Mouse (Mus musculus): ENCODE data around the gene Inmt. TPM values are rescaled to one million over a fixed set of nuclear protein-coding genes. Genes with fewer than 3 reads are reported as not detected.
"Not testable (repeated sequence)": the region's sequence is repeated elsewhere in the genome, so short reads cannot be mapped to it uniquely, and the experiment has no call there.

Inmt gene
- polyA plus RNA-seq, 1 experiment from 2014 or later, result 0.20 TPM

GRCm38 (mm10) chr6:55187827-55188226 is 13.0 kb upstream of the Inmt start:
- H3K27me3 ChIP-seq (ENCODE audit: insufficient read depth, poor library complexity, severe bottlenecking); H3K36me3 ChIP-seq; H3K4me1 ChIP-seq; DNase-seq (ENCODE audit: low spot score); H3K4me3 ChIP-seq; H3K27ac ChIP-seq; H3K9me3 ChIP-seq: not testable (repeated sequence)
- 88% methylated on average over 17 of the region's 17 CpGs for WGBS

GRCm38 (mm10) chr6:55182655-55183430 is 8.0 kb upstream of the Inmt start:
- no peaks in the 10 kb centered on the region for H3K36me3 ChIP-seq
- H3K4me3 ChIP-seq, result no peak overlapping the region
- H3K9me3 ChIP-seq, result no peaks in the 10 kb centered on the region
- H3K4me1 ChIP-seq, result no peaks in the 10 kb centered on the region
- no peak for DNase-seq (ENCODE audit: low spot score)
- no peak overlapping the region for H3K27ac ChIP-seq
- 0 out of 2 replicates have a peak, but pooled peaks cover 3% of the 10 kb centered on the region for H3K27me3 ChIP-seq (ENCODE audit: insufficient read depth, poor library complexity, severe bottlenecking)
- 85% methylated on average over 1 of the region's 1 CpGs for WGBS

GRCm38 (mm10) chr6:55179560-55179959 is 4.7 kb upstream of the Inmt start:
- Histone ChIP-seq H3K27me3 (ENCODE audit: insufficient read depth, poor library complexity, severe bottlenecking) (0 out of 2 replicates have a peak, but pooled peaks cover 3% of the 10 kb centered on the region), H3K9me3 (no peaks in the 10 kb centered on the region), H3K27ac (no peak overlapping the region), H3K4me3 (no peak overlapping the region), H3K4me1 (no peaks in the 10 kb centered on the region), H3K36me3 (no peaks in the 10 kb centered on the region)
- 83% methylated on average over 7 of the region's 7 CpGs for WGBS
- DNase-seq (ENCODE audit: low spot score), result no peak

GRCm38 (mm10) chr6:55177060-55177732 is 2.4 kb upstream of the Inmt start:
- H3K27me3 ChIP-seq (ENCODE audit: insufficient read depth, poor library complexity, severe bottlenecking), result peaks cover 13% of the 10 kb centered on the region
- 43% methylated on average over 12 of the region's 12 CpGs for WGBS
- no peak overlapping the region for H3K27ac ChIP-seq
- DNase-seq (ENCODE audit: low spot score), result no peak
- H3K4me3 ChIP-seq, result no peak overlapping the region
- H3K4me1 ChIP-seq, result no peaks in the 10 kb centered on the region
- H3K36me3 ChIP-seq, result no peaks in the 10 kb centered on the region
- no peaks in the 10 kb centered on the region for H3K9me3 ChIP-seq

DNA sequence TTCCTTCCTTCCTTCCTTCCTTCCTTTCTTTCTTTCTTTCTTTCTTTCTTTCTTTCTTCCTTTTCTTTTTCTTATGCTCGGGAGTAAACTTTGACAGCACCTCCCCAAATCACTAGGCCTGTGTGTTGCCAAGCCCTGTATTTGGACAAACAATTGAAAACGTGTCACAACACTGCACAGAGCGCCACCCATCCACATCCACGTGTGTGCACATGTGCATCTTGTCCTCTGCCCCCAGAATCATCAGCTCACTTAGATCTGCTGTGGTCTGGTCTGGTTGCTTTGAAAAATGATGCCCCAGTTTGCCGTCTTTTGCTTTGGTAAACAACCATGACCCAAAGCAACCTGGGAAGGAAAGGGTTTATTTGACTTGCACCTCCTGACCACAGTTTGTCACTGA is 1.0 kb upstream of the Inmt start:
- Histone ChIP-seq H3K27me3 (ENCODE audit: insufficient read depth, poor library complexity, severe bottlenecking) (peaks cover 16% of the 10 kb centered on the region), H3K36me3 (no peaks in the 10 kb centered on the region), H3K4me1 (no peaks in the 10 kb centered on the region), H3K9me3 (no peaks in the 10 kb centered on the region), H3K27ac (no peak overlapping the region), H3K4me3 (no peak overlapping the region)
- no peak for DNase-seq (ENCODE audit: low spot score)
- 57% methylated on average over 5 of the region's 5 CpGs for WGBS

DNA sequence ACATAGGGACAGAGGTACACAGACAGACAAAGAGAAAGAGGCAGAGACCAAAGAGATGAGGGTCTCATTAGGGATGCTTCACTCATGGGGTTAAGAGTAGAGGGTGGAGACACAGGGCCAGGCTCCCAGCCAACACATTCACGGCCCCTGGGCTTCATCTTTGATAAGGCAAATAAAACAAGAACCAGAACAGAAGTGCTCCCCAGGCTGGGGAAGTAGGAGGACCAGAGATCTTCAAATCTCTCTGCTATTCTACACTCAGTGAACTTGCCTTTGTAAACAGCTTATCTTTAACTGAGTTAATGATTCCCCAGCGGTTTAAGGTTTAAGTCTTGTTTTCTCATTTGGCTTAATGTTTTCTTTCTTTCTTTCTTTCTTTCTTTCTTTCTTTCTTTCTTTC is 613 bp upstream of the Inmt start:
- H3K27ac ChIP-seq, result no peak overlapping the region
- 26% methylated on average over 2 of the region's 2 CpGs for WGBS
- no peaks in the 10 kb centered on the region for H3K9me3 ChIP-seq
- H3K27me3 ChIP-seq (ENCODE audit: insufficient read depth, poor library complexity, severe bottlenecking), result peaks cover 16% of the 10 kb centered on the region
- H3K36me3 ChIP-seq, result no peaks in the 10 kb centered on the region
- no peak for DNase-seq (ENCODE audit: low spot score)
- H3K4me1 ChIP-seq, result no peaks in the 10 kb centered on the region
- H3K4me3 ChIP-seq, result no peak overlapping the region

DNA sequence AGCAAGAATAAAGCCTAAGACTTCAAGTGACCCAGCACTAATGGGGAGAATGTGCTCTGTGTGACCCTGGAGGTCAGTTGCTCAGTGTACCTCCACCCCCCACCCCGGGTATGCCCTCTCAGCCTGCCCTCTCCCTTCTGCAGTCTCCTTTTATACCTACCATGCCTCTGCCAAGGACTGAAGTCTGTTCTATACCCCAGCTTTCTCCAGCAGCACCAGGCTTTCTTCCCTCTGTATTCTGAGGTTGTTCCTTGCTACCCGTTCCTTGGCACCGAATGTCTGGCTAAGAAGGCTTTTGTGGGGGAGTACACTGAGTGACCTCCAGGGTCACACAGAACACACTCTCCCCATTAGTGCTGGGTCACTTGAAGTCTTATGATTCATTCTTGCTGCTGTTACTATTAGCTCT is 898 bp downstream of the Inmt start:
- Histone ChIP-seq H3K4me1 (no peaks in the 10 kb centered on the region), H3K27ac (no peak overlapping the region), H3K9me3 (no peaks in the 10 kb centered on the region), H3K36me3 (no peaks in the 10 kb centered on the region), H3K27me3 (ENCODE audit: insufficient read depth, poor library complexity, severe bottlenecking) (peaks cover 17% of the 10 kb centered on the region), H3K4me3 (no peak overlapping the region)
- DNase-seq (ENCODE audit: low spot score), result no peak
- 60% methylated on average over 3 of the region's 3 CpGs for WGBS

- Histone ChIP-seq H3K27ac (no peak overlapping the region), H3K4me3 (no peak overlapping the region), H3K36me3 (no peaks in the 10 kb centered on the region), H3K27me3 (ENCODE audit: insufficient read depth, poor library complexity, severe bottlenecking) (peaks cover 18% of the 10 kb centered on the region), H3K9me3 (no peaks in the 10 kb centered on the region), H3K4me1 (no peaks in the 10 kb centered on the region)
- 63% methylated on average over 10 of the region's 10 CpGs for WGBS
- DNase-seq (ENCODE audit: low spot score), result no peak
Observed at GRCm38 (mm10) chr6:55173171-55173570, 1.7 kb downstream of the Inmt start.

GRCm38 (mm10) chr6:55171638-55172037 is 3.2 kb downstream of the Inmt start:
- 55% methylated on average over 4 of the region's 4 CpGs for WGBS
- Histone ChIP-seq H3K27me3 (ENCODE audit: insufficient read depth, poor library complexity, severe bottlenecking) (peaks cover 21% of the 10 kb centered on the region), H3K36me3 (no peaks in the 10 kb centered on the region), H3K27ac (no peak overlapping the region), H3K9me3 (no peaks in the 10 kb centered on the region), H3K4me1 (no peaks in the 10 kb centered on the region), H3K4me3 (no peak overlapping the region)
- DNase-seq (ENCODE audit: low spot score), result no peak

DNA sequence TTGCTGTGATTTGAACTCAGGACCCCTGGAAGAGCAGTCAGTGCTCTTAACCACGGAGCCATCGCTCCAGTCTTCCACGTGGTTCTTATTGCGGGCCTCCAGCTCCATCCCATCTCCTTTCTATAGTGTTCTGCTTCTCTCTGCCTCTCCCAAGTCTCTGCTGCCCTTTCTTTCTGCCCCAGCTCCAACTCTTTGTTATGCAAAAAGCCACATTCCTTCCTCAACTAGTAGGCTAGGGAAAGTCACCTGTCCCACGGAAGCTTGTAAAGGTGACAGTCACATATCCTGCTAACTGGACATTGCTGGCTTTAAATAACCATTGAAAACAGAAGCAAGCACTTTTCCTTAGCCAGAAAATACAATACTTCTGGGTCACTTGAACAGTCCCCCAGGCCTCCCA is 5.0 kb downstream of the Inmt start:
- Histone ChIP-seq H3K4me3 (no peak overlapping the region), H3K9me3 (no peaks in the 10 kb centered on the region), H3K36me3 (no peaks in the 10 kb centered on the region), H3K27me3 (ENCODE audit: insufficient read depth, poor library complexity, severe bottlenecking) (peaks cover 21% of the 10 kb centered on the region), H3K27ac (no peak overlapping the region), H3K4me1 (no peaks in the 10 kb centered on the region)
- no peak for DNase-seq (ENCODE audit: low spot score)
- 51% methylated on average over 5 of the region's 5 CpGs for WGBS

GRCm38 (mm10) chr6:55166777-55167463 is 7.9 kb downstream of the Inmt start:
- no peaks in the 10 kb centered on the region for H3K4me1 ChIP-seq
- WGBS, result 50% methylated on average over 7 of the region's 7 CpGs
- no peak for DNase-seq (ENCODE audit: low spot score)
- no peak overlapping the region for H3K27ac ChIP-seq
- H3K36me3 ChIP-seq, result no peaks in the 10 kb centered on the region
- H3K9me3 ChIP-seq, result no peaks in the 10 kb centered on the region
- H3K4me3 ChIP-seq, result no peak overlapping the region
- peaks cover 9% of the 10 kb centered on the region; the same call in 1 of the 2 replicates for H3K27me3 ChIP-seq (ENCODE audit: insufficient read depth, poor library complexity, severe bottlenecking)

GRCm38 (mm10) chr6:55163046-55163584 is 11.7 kb downstream of the Inmt start:
- no peaks in the 10 kb centered on the region for H3K4me1 ChIP-seq
- WGBS, result 86% methylated on average over 8 of the region's 8 CpGs
- no peaks in the 10 kb centered on the region for H3K36me3 ChIP-seq
- H3K4me3 ChIP-seq, result no peak overlapping the region
- DNase-seq (ENCODE audit: low spot score), result no peak
- no peak overlapping the region for H3K27ac ChIP-seq
- no peaks in the 10 kb centered on the region for H3K9me3 ChIP-seq
- peaks cover 2% of the 10 kb centered on the region; the same call in 1 of the 2 replicates for H3K27me3 ChIP-seq (ENCODE audit: insufficient read depth, poor library complexity, severe bottlenecking)

DNA sequence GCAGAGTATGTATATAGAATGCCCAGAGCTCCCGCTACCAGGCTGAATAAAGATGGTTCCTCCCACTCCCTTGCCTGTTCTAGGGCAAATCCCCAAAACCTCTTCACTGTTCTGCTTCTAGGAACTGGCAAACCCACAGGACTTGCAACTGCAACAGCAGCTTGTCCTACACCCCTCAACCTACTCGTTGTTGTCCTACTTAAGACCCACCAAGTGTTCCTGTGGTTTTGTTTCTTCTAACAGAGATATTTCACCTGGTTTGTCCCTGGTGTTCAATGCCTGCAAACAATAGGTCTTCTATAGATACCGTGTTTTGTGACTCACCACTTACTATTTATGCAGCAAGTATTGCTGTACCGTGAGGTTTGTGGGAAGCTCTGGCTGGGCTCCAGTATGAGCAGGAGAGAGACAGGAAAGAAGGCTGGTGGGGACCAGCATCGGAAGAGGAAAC is 13.5 kb downstream of the Inmt start:
- DNase-seq (ENCODE audit: low spot score), result no peak
- whole genome bisulfite sequencing, result 73% methylated on average over 5 of the region's 5 CpGs
- Histone ChIP-seq H3K9me3 (no peaks in the 10 kb centered on the region), H3K4me1 (no peaks in the 10 kb centered on the region), H3K4me3 (no peak overlapping the region), H3K27me3 (ENCODE audit: insufficient read depth, poor library complexity, severe bottlenecking) (no peaks in the 10 kb centered on the region), H3K36me3 (no peaks in the 10 kb centered on the region), H3K27ac (no peak overlapping the region)

Data from heart, embryonic 10.5 days (tissue).